Mouse (Mus musculus): Measurements from ENCODE around the gene Gmeb1. TPM values are rescaled to one million over a fixed set of nuclear protein-coding genes. Genes with fewer than 3 reads are reported as not detected.
"Not testable (repeated sequence)": the region's sequence is repeated elsewhere in the genome, so short reads cannot be mapped to it uniquely, and the experiment has no call there.

The Gmeb1 gene
- polyA plus RNA-seq, 1 experiment from 2014 or later: 26.8 TPM

DNA sequence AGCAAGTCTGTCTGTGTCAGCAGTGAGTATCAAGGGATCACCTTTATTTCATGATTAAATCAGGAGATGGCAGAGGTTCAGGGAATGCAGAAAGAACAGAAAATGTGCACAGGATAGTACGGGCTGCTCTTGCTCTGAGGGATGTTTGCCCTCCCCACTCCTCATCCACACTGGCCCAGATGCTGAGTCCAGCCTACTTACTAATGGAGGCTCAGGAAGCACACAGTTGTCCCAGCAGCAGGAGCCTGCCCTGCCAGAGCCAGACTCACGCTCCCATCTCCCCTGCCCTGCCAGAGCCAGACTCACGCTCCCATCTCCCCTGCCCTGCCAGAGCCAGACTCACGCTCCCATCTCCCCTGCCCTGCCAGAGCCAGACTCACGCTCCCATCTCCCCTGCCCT is 27.4 kb upstream of the Gmeb1 start:
- H3K36me3 ChIP-seq (ENCODE audit: control insufficient read depth, insufficient read depth, low read length): peaks cover 38% of the 10 kb centered on the region
- 92% methylated on average over 2 of the region's 5 CpGs for WGBS
- not testable (repeated sequence) for ATAC-seq (replicated peaks; ENCODE audit: low FRiP score); H3K27me3 ChIP-seq (replicated peaks; ENCODE audit: control insufficient read depth, insufficient read depth, low read length); H3K9ac ChIP-seq (ENCODE audit: low read depth, low read length); H3K27ac ChIP-seq (ENCODE audit: low read depth, low read length); H3K4me1 ChIP-seq (replicated peaks; ENCODE audit: control insufficient read depth, insufficient read depth, low read length); H3K4me3 ChIP-seq (ENCODE audit: low read depth, low read length); H3K4me2 ChIP-seq; H3K9me3 ChIP-seq (ENCODE audit: control insufficient read depth, low read length); DNase-seq (ENCODE audit: low spot score)

DNA sequence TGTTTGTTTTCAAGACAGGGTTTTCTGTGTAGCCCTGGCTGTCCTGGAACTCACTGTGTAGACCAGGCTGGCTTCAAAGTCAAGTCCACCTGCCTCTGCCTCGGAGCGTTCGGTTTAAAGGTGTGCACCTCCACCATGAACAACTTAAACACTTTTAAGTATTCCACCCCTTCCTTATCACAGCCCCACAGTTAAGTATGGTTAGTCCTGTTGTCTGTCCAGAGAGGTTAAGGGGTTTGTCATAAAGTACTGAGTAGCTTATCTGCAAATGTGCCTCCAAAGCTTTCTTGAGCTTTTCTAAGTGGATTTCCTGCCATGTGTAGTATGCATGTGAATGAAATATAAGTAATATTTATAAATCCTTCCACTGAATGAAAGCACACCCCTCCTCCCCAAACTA is 14.5 kb upstream of the Gmeb1 start:
- H3K4me1 ChIP-seq (replicated peaks; ENCODE audit: control insufficient read depth, insufficient read depth, low read length): peaks cover 11% of the 10 kb centered on the region
- ATAC-seq (replicated peaks; ENCODE audit: low FRiP score) (peak; percentile 69), DNase-seq (ENCODE audit: low spot score) (no peak)
- H3K27ac ChIP-seq (ENCODE audit: low read depth, low read length): peak overlapping the region; percentile 82
- no peaks in the 10 kb centered on the region for H3K27me3 ChIP-seq (replicated peaks; ENCODE audit: control insufficient read depth, insufficient read depth, low read length)
- H3K4me3 ChIP-seq (ENCODE audit: low read depth, low read length): peak overlapping the region; percentile 89
- peak overlapping the region; percentile 73 for H3K4me2 ChIP-seq
- 45% methylated on average over 3 of the region's 3 CpGs for WGBS
- peak overlapping the region; percentile 43 for H3K9ac ChIP-seq (ENCODE audit: low read depth, low read length)
- H3K36me3 ChIP-seq (ENCODE audit: control insufficient read depth, insufficient read depth, low read length): peaks cover 4% of the 10 kb centered on the region; the same call in 1 of the 2 replicates
- no peaks in the 10 kb centered on the region for H3K9me3 ChIP-seq (ENCODE audit: control insufficient read depth, low read length)

DNA sequence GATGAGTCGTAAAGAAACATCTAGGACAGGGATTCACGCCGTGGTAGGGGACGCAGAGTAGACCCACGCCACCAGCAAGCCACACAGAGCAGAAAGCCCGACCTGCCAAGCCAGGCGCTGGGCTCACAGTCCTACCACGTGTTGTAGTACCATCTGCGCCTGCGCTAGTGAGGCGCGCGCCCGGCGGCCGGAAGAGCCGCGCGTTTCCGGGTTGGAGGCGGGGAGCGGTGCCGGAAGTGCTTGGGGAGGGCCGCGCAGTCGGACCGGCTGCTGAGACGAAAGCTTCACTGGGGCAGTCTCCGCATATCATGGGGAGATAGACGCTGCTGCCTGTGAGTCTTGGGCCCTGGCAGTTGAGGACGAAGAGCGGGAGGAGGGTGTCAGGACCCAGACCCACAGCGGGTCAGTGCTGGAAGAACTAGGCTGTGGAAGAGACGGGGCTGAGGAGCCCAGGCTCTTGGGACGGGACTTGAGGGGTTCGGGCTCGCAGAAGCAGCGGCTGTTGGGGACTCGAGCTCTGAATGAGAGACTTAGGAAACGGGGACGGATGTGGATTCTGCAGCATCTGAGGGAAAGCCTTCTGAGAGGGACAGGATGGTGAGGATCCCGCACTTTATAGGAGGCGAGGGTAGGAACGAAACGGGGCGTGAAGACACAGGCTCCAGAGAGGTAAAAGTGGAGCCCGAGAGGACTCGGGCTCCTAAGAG is 12.9 kb upstream of the Gmeb1 start, which contains the start of gene Taf12:
Gene Taf12 (plus strand): TSS at position 220 of the 707 bp plus-strand sequence.
- peak within 1 kb of the TSS; percentile 73 for H3K4me2 ChIP-seq
- H3K27ac ChIP-seq (ENCODE audit: low read depth, low read length): peak within 1 kb of the TSS; percentile 97
- peak within 1 kb of the TSS; percentile 89 for H3K4me3 ChIP-seq (ENCODE audit: low read depth, low read length)
- peak within 1 kb of the TSS; percentile 98 for H3K9ac ChIP-seq (ENCODE audit: low read depth, low read length)
- under 1% methylated on average over 48 of the region's 48 CpGs for WGBS
- DNase-seq (ENCODE audit: low spot score) (peak; percentile 96), ATAC-seq (replicated peaks; ENCODE audit: low FRiP score) (peak; percentile 81)
- peaks cover 14% of the 10 kb centered on the region for H3K4me1 ChIP-seq (replicated peaks; ENCODE audit: control insufficient read depth, insufficient read depth, low read length)
- H3K9me3 ChIP-seq (ENCODE audit: control insufficient read depth, low read length): no peaks in the 10 kb centered on the region
- no peaks in the 10 kb centered on the region for H3K36me3 ChIP-seq (ENCODE audit: control insufficient read depth, insufficient read depth, low read length)
- no peaks in the 10 kb centered on the region for H3K27me3 ChIP-seq (replicated peaks; ENCODE audit: control insufficient read depth, insufficient read depth, low read length)

DNA sequence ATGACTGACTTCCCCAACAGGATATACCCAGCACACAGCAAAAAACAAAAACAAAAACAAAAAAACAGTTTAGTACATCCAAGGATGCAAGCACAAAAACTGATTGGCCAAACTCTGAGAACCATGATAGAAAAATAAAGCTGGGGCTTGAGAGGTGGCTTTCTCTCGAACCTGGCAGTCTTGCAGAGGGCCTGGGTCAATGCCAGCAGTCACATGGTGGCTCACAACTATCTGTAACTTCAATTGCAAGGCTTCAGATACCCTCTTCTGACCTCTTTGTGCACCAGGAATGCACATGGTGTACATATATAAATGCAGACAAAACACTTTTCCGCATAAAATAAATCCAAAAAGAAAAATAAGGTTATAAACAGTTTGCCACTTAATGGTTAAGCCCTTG is 11.8 kb upstream of the Gmeb1 start:
- Histone ChIP-seq H3K36me3 (ENCODE audit: control insufficient read depth, insufficient read depth, low read length) (no peaks in the 10 kb centered on the region), H3K27ac (ENCODE audit: low read depth, low read length) (no peak overlapping the region), H3K9ac (ENCODE audit: low read depth, low read length) (peak overlapping the region; percentile 98), H3K27me3 (replicated peaks; ENCODE audit: control insufficient read depth, insufficient read depth, low read length) (no peaks in the 10 kb centered on the region), H3K9me3 (ENCODE audit: control insufficient read depth, low read length) (no peaks in the 10 kb centered on the region), H3K4me1 (replicated peaks; ENCODE audit: control insufficient read depth, insufficient read depth, low read length) (peaks cover 14% of the 10 kb centered on the region), H3K4me2 (peak overlapping the region; percentile 73), H3K4me3 (ENCODE audit: low read depth, low read length) (peak overlapping the region; percentile 89; the same call in 1 of the 2 replicates)
- 57% methylated on average over 2 of the region's 2 CpGs for WGBS
- DNase-seq (ENCODE audit: low spot score) (no peak), ATAC-seq (replicated peaks; ENCODE audit: low FRiP score) (no peak)

DNA sequence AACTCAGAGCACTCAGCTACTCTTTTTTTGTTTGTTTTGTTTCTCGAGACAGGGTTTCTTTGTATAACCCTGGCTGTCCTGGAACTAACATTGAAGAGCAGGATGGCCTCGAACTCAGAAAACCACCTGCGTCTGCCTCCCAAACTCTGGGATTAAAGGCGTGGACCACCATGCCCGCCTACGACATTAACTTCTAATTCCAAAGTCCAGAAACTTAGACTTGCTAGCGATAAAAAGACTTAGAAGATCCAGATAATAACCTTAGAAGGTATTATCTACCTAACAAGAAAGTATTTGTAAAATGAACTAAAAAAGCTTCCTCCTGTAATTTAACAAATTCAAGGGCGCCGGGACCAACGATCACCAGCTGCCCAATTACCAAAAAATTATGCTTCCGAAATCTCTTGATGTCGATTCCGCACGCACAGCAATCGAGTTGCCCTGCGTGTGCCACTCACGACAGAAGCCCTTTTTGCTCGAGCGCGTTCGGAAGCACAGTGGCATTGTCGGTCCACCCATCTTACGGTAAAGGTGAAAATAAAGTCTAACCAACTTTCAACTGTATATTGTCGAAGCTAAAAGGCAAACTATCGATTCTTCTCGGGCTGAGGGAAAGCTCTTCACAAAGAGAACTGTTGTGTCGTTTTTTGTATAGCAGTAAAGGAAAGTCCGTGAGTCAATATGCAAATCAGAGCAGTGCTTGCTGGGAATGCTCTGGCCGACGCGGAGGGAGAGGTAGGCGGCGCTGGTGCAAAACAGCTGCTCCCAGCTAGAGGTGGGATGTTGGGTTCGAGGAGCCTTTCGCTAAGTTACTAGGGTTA is 8.5 kb upstream of the Gmeb1 start:
- Histone ChIP-seq H3K27me3 (replicated peaks; ENCODE audit: control insufficient read depth, insufficient read depth, low read length) (no peaks in the 10 kb centered on the region), H3K4me1 (replicated peaks; ENCODE audit: control insufficient read depth, insufficient read depth, low read length) (peaks cover 7% of the 10 kb centered on the region), H3K4me2 (peak overlapping the region; percentile 72), H3K4me3 (ENCODE audit: low read depth, low read length) (peak overlapping the region; percentile 35), H3K36me3 (ENCODE audit: control insufficient read depth, insufficient read depth, low read length) (no peaks in the 10 kb centered on the region), H3K9ac (ENCODE audit: low read depth, low read length) (peak overlapping the region; percentile 68), H3K9me3 (ENCODE audit: control insufficient read depth, low read length) (no peaks in the 10 kb centered on the region), H3K27ac (ENCODE audit: low read depth, low read length) (peak overlapping the region; percentile 92)
- WGBS: under 1% methylated on average over 35 of the region's 35 CpGs
- DNase-seq (ENCODE audit: low spot score): peak; percentile 86
- peak; percentile 76 for ATAC-seq (replicated peaks; ENCODE audit: low FRiP score)

DNA sequence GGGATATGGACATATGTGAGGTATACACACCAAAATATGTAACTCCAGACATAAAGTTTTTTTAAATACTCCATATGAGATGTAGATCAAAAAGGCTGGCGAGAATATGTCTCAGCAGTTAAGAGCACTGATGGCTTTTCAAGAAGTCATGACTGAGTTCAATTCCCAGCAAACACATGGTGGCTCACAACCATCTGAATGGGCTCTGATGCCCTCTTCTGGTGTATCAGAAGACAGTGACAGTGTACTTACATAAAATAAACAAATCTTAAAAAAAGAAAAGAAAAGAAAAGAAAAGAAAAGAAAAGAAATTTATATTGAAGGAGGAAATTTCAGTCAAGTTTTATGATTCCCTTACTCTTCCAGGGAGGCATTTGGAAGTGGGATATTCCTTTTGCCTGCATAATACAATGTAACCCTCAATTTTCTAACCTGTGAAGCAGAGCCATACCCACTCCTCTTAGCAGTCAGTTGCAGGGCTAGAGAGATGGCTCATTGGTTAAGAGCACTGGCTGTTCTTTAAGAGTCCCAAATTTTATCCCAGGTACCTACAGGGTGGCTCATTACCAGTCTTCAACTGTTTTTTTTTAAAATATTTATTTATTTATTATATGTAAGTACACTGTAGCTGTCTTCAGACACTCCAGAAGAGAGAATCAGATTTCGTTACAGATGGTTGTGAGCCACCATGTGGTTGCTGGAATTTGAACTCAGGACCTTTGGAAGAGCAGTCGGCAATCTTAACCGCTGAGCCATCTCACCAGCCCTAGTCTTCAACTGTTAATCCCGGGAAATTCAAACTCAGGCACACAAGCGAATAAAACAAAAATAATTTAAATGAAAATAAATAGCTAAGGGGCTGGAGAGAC is 7.7 kb upstream of the Gmeb1 start:
- Histone ChIP-seq H3K27me3 (replicated peaks; ENCODE audit: control insufficient read depth, insufficient read depth, low read length) (no peaks in the 10 kb centered on the region), H3K36me3 (ENCODE audit: control insufficient read depth, insufficient read depth, low read length) (no peaks in the 10 kb centered on the region), H3K4me1 (replicated peaks; ENCODE audit: control insufficient read depth, insufficient read depth, low read length) (peaks cover 7% of the 10 kb centered on the region), H3K4me3 (ENCODE audit: low read depth, low read length) (no peak overlapping the region), H3K27ac (ENCODE audit: low read depth, low read length) (0 out of 2 replicates have a peak overlapping the region, but pooled peaks have one; percentile 11), H3K9ac (ENCODE audit: low read depth, low read length) (no peak overlapping the region), H3K4me2 (peak overlapping the region; percentile 14; the same call in 1 of the 2 replicates), H3K9me3 (ENCODE audit: control insufficient read depth, low read length) (no peaks in the 10 kb centered on the region)
- WGBS: 11% methylated on average over 6 of the region's 6 CpGs
- DNase-seq (ENCODE audit: low spot score) (no peak), ATAC-seq (replicated peaks; ENCODE audit: low FRiP score) (no peak)

DNA sequence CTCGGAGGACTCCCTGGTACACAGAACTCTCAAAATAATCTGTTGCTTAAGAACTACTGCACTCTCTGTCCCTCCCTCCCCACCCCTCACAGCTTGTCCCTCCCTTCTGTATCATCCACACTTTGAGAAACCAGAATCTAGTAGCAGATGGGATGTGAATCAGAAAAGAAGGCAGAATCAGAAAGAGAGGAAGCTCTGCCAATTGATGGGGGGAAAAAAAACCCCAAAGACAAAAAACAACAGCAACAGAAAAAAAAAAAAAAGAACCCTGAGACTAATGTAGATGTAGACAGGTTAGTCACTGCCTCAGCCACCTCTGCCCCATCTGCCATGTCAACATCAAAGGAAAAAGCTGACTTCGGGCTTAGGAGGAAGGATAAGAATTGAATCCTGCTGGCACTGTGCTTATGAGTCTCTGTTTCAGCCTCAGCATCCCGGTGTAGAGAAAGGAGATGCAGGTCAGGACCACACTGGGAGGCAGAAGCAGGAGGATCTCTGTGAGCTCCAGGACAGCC is 5.5 kb upstream of the Gmeb1 start:
- H3K36me3 ChIP-seq (ENCODE audit: control insufficient read depth, insufficient read depth, low read length): no peaks in the 10 kb centered on the region
- no peak overlapping the region for H3K4me2 ChIP-seq
- no peaks in the 10 kb centered on the region for H3K9me3 ChIP-seq (ENCODE audit: control insufficient read depth, low read length)
- ATAC-seq (replicated peaks; ENCODE audit: low FRiP score) (no peak), DNase-seq (ENCODE audit: low spot score) (no peak)
- WGBS: 84% methylated on average over 3 of the region's 3 CpGs
- no peak overlapping the region for H3K4me3 ChIP-seq (ENCODE audit: low read depth, low read length)
- no peak overlapping the region for H3K9ac ChIP-seq (ENCODE audit: low read depth, low read length)
- H3K27me3 ChIP-seq (replicated peaks; ENCODE audit: control insufficient read depth, insufficient read depth, low read length): no peaks in the 10 kb centered on the region
- no peak overlapping the region for H3K27ac ChIP-seq (ENCODE audit: low read depth, low read length)
- peaks cover 12% of the 10 kb centered on the region for H3K4me1 ChIP-seq (replicated peaks; ENCODE audit: control insufficient read depth, insufficient read depth, low read length)

DNA sequence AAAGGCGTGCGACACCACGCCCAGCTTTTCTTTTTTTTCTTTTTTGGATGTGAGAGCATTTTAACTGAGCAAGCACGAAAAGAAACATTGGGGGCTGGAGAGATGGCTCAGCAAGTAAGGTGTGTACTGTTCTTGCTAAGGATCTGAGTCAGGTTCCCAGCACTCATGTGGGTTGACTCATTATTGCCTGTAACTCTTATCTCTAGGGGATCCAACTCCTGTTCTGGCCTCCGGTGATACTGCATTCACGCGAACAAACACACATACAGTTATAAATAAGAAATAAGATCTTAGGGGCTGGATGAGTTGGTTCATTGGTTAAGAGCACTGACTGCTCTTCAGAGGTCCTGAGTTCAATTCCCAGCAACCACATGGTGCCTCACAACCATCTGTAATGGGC is 1.9 kb upstream of the Gmeb1 start:
- Histone ChIP-seq H3K36me3 (ENCODE audit: control insufficient read depth, insufficient read depth, low read length) (no peaks in the 10 kb centered on the region), H3K9me3 (ENCODE audit: control insufficient read depth, low read length) (no peaks in the 10 kb centered on the region), H3K27ac (ENCODE audit: low read depth, low read length) (no peak overlapping the region), H3K4me3 (ENCODE audit: low read depth, low read length) (no peak overlapping the region), H3K4me1 (replicated peaks; ENCODE audit: control insufficient read depth, insufficient read depth, low read length) (peaks cover 12% of the 10 kb centered on the region), H3K9ac (ENCODE audit: low read depth, low read length) (no peak overlapping the region), H3K27me3 (replicated peaks; ENCODE audit: control insufficient read depth, insufficient read depth, low read length) (no peaks in the 10 kb centered on the region), H3K4me2 (no peak overlapping the region)
- ATAC-seq (replicated peaks; ENCODE audit: low FRiP score) (no peak), DNase-seq (ENCODE audit: low spot score) (no peak)
- 82% methylated on average over 7 of the region's 7 CpGs for WGBS

Measured in liver, embryonic 11.5 days (tissue).